Mouse (Mus musculus): ENCODE results near the gene Ddb1. TPM values are rescaled to one million over a fixed set of nuclear protein-coding genes. Genes with fewer than 3 reads are reported as not detected.
"Not testable (repeated sequence)": the region's sequence is repeated elsewhere in the genome, so short reads cannot be mapped to it uniquely, and the experiment has no call there.

Gene Ddb1
- polyA plus RNA-seq (2015; fragmentation: Nextera tagmentation; extraction: Ambion mirVana) = 425 and 430 TPM in 2 replicates

DNA sequence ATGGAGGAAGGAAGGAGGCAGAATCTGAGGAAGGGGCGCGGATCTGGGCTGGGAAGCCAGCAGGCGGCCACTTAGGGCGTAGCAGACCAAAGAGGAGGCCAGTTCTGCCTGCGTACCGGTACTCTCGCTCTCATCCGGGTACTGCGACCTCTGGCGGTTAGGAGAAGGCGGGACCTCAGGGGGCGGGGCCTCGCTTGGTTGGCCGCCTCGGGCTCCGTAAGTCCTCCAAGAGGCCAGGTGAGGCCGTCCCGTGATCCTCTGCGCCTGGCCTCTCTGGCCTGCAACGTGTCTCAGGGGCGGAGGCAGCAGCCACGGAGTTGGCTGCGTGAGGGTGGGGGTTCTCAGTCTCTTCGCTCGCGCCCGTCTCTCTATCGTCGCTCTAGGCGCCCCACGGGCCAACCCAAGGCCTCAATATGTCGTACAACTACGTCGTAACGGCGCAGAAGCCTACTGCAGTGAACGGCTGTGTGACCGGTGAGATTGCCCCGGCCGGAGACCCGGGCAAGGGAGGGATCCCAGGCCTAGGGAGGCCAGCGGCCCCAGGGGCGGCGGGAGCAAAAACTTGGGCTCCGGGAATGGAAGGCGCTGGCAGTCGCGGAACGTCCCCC is at the start of gene Ddb1, which contains the start of gene Tkfc:
Ddb1 (plus strand) TSS at position 35 of the 608 bp plus-strand sequence.
Tkfc (minus strand) TSS at position 362 of the 608 bp plus-strand sequence.
- peak; percentile 96 for ATAC-seq (ENCODE audit: low FRiP score, low TSS enrichment)
- WGBS = under 1% methylated on average over 49 of the region's 49 CpGs
- H3K4me2 ChIP-seq (replicated peaks; ENCODE audit: low read depth, low read length) = peak within 1 kb of the TSS; percentile 75
- peaks cover 24% of the 10 kb centered on the region for H3K36me3 ChIP-seq (ENCODE audit: insufficient read depth, low read length)
- H3K9me3 ChIP-seq (ENCODE audit: low read length) = no peaks in the 10 kb centered on the region
- no peaks in the 10 kb centered on the region for H3K27me3 ChIP-seq (ENCODE audit: insufficient read depth, low read length)
- H3K27ac ChIP-seq (ENCODE audit: low read length) = peak within 1 kb of the TSS; percentile 96
- H3K4me1 ChIP-seq (ENCODE audit: insufficient read depth, low read length) = peaks cover 27% of the 10 kb centered on the region
- peak within 1 kb of the TSS; percentile 97 for H3K9ac ChIP-seq (replicated peaks; ENCODE audit: low read length)
- H3K4me3 ChIP-seq (ENCODE audit: low read length) = peak within 1 kb of the TSS; percentile 99

DNA sequence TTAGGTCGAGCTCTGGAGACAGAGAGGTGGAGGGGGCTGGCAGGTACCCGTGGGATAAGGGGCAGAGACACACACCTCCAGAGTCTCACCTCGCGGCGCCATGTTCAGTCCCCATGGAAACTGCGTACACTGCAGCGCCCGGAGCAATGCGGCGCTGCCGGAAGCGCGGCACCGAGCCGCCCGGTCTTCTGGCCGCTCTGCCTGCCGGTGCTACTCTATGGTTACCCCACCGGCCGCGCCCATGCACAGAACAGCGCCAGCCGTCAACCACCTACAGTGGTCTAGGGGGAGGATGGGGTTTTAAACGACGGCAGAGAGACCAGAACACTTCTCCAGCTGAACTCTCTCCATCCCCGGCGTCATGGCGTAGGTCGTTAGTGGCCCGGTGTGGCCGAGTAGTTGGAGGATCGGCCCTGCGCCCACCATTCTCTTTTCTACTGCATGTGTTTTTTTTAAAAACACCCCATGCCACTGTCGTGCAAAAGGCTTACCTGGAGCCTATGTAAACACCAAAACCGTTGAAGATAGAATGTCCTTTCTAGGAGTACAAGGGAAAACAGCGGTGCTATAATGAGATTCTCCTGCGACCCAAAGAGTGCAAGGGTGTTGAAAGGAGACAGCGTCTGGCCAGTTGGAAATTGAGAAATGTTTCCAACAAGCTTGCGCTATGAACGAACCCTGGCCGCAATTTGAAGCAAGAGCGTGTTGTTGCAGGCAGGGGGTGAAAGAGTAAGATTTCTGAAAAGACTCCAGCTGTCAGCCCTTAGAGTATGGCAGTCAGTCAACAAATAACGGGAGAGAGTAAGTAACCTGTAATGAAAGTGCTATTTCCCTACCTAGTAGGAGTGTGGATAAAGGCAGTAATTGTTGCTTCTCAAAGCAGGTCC is 49.3 kb upstream of the Ddb1 start, which contains the start of gene Tmem216:
Tmem216 (minus strand) TSS at position 615 of the 887 bp plus-strand sequence.
- Histone ChIP-seq H3K4me3 (ENCODE audit: low read length) (peak within 1 kb of the TSS; percentile 61), H3K27ac (ENCODE audit: low read length) (peak within 1 kb of the TSS; percentile 65), H3K4me1 (ENCODE audit: insufficient read depth, low read length) (peaks cover 13% of the 10 kb centered on the region), H3K36me3 (ENCODE audit: insufficient read depth, low read length) (peaks cover 6% of the 10 kb centered on the region), H3K9ac (replicated peaks; ENCODE audit: low read length) (peak within 1 kb of the TSS; percentile 77), H3K4me2 (replicated peaks; ENCODE audit: low read depth, low read length) (peak within 1 kb of the TSS; percentile 83), H3K9me3 (ENCODE audit: low read length) (no peaks in the 10 kb centered on the region), H3K27me3 (ENCODE audit: insufficient read depth, low read length) (no peaks in the 10 kb centered on the region)
- ATAC-seq (ENCODE audit: low FRiP score, low TSS enrichment) = peak; percentile 99
- under 1% methylated on average over 43 of the region's 43 CpGs for WGBS

DNA sequence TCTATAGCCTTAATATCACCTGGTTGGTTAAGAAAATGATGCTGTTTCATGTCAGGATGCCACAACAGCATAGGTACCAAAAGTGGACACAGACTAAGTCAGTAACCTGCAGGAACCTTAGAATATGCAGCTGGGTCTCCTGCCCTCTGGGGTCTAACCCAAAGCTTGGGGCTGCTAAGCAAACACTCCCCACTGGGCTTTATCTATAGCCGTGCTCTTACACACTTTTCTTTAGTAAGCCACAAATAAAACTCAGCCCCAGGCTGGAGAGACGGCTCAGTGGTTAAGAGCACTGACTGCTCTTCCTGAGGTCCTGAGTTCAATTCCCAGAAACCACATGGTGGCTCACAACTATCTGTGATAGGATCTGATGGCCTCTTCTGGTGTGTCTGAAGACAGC is 48.1 kb upstream of the Ddb1 start:
- Histone ChIP-seq H3K9ac (replicated peaks; ENCODE audit: low read length) (no peak overlapping the region), H3K27ac (ENCODE audit: low read length) (no peak overlapping the region), H3K27me3 (ENCODE audit: insufficient read depth, low read length) (no peaks in the 10 kb centered on the region), H3K4me3 (ENCODE audit: low read length) (no peak overlapping the region), H3K4me2 (replicated peaks; ENCODE audit: low read depth, low read length) (no peak overlapping the region), H3K4me1 (ENCODE audit: insufficient read depth, low read length) (peaks cover 13% of the 10 kb centered on the region), H3K36me3 (ENCODE audit: insufficient read depth, low read length) (no peaks in the 10 kb centered on the region), H3K9me3 (ENCODE audit: low read length) (no peaks in the 10 kb centered on the region)
- ATAC-seq (ENCODE audit: low FRiP score, low TSS enrichment) = no peak
- WGBS = 49% methylated on average over 2 of the region's 2 CpGs

DNA sequence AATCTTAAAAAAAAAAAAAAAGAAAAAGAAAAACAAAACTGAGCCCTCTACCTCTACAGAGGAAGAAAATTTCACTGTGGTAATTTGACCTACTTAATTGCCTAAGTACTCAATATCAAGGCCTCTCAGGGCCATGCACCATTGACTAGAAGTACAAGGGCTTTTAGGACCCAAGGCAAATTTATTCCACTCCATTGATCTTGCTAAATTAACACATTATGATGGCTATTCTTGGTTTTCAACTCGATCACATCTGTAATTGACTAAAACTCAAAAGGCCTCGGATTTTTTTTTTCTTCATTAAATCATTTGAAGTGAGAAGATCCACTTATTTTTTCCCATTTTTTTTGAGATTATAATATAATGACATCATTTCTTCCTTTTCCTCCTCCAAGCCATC is 47.7 kb upstream of the Ddb1 start:
- H3K27me3 ChIP-seq (ENCODE audit: insufficient read depth, low read length) = no peaks in the 10 kb centered on the region
- no peak for ATAC-seq (ENCODE audit: low FRiP score, low TSS enrichment)
- H3K9ac ChIP-seq (replicated peaks; ENCODE audit: low read length) = no peak overlapping the region
- peaks cover 13% of the 10 kb centered on the region for H3K4me1 ChIP-seq (ENCODE audit: insufficient read depth, low read length)
- 45% methylated on average over 2 of the region's 2 CpGs for WGBS
- H3K36me3 ChIP-seq (ENCODE audit: insufficient read depth, low read length) = no peaks in the 10 kb centered on the region
- no peak overlapping the region for H3K4me2 ChIP-seq (replicated peaks; ENCODE audit: low read depth, low read length)
- no peak overlapping the region for H3K4me3 ChIP-seq (ENCODE audit: low read length)
- H3K27ac ChIP-seq (ENCODE audit: low read length) = no peak overlapping the region
- no peaks in the 10 kb centered on the region for H3K9me3 ChIP-seq (ENCODE audit: low read length)

DNA sequence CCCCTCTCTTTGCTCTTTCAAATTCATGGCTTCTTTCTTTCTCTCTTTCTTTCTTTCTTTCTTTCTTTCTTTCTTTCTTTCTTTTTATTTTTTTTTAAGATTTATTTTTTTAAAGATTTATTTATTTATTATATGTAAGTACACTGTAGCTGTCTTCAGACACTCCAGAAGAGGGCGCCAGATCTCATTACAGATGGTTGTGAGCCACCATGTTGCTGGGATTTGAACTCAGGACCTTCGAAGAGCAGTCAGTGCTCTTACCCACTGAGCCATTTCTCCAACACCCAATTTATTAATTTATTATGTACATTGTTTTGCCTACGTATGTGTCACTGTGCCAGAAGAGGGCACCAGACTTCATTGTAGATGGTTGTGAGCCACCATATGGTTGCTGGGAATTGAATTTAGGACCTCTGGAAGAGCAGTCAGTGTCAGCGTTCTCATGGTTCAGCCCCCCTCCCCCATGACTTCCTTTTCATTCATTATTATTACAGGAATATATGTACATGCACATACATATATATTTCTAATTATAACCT is 47.2 kb upstream of the Ddb1 start:
- H3K4me3 ChIP-seq (ENCODE audit: low read length); ATAC-seq (ENCODE audit: low FRiP score, low TSS enrichment); H3K27ac ChIP-seq (ENCODE audit: low read length); H3K9ac ChIP-seq (replicated peaks; ENCODE audit: low read length); H3K4me2 ChIP-seq (replicated peaks; ENCODE audit: low read depth, low read length); H3K9me3 ChIP-seq (ENCODE audit: low read length); H3K36me3 ChIP-seq (ENCODE audit: insufficient read depth, low read length); H3K27me3 ChIP-seq (ENCODE audit: insufficient read depth, low read length): not testable (repeated sequence)
- peaks cover 13% of the 10 kb centered on the region for H3K4me1 ChIP-seq (ENCODE audit: insufficient read depth, low read length)
- 76% methylated on average over 4 of the region's 4 CpGs for WGBS

DNA sequence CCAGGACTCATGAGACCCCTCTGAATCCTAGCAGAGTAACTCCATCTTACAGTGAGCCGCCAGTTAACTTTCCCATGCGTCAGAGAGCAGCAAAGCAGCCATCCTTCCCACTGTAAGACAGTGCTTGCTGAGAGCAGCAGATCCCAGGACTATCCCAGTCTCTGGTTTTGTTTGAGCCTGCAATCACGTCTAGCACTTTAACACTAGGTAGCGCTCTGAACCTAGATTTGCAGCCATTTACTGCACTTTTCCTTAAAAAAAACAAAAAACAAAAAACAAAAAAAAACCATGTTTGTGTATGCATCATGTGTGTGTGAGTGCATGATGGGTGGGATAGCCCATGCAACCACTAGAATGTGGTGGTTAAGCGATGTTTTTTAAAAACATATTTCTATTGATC is 45.0 kb upstream of the Ddb1 start:
- no peak overlapping the region for H3K27ac ChIP-seq (ENCODE audit: low read length)
- no peaks in the 10 kb centered on the region for H3K9me3 ChIP-seq (ENCODE audit: low read length)
- no peak overlapping the region for H3K4me2 ChIP-seq (replicated peaks; ENCODE audit: low read depth, low read length)
- H3K36me3 ChIP-seq (ENCODE audit: insufficient read depth, low read length) = no peaks in the 10 kb centered on the region
- no peaks in the 10 kb centered on the region for H3K27me3 ChIP-seq (ENCODE audit: insufficient read depth, low read length)
- 42% methylated on average over 5 of the region's 5 CpGs for WGBS
- no peak overlapping the region for H3K9ac ChIP-seq (replicated peaks; ENCODE audit: low read length)
- H3K4me1 ChIP-seq (ENCODE audit: insufficient read depth, low read length) = peaks cover 8% of the 10 kb centered on the region
- ATAC-seq (ENCODE audit: low FRiP score, low TSS enrichment) = no peak
- H3K4me3 ChIP-seq (ENCODE audit: low read length) = no peak overlapping the region

DNA sequence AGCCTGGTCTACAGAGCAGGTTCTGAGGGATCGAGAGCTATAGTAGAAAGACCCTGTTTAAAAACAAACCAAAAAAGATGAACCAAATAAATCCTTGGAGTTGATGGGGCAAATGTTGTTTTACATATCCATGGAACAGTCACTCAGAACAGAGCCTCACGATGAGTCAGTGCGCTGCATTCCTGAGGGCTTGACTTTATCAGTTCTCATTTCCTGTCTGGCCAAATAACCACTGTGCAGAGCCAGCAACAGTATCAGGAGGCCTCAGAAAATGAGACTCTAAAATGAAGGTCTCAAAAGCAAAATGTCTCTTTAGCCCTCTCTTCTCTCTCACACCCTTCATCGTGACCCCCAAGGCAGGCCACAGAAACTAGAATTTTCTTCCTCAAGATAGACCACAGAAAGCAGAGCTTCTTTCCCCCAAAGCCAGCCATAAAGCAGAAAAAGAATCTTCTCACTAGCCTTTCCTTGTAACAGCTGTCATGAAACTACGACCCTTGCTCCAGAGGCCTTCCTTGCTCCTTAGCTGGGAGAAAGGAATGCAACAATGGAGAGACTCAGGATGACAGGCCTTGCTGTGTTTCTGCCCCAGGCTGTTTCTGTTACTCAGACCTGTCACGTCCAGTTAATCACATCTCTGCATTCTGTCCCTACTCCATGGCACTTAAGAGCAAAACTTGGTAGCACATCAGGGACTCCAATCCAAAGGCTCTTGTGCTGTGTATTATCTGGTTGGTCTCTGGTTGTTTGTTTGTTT is 43.4 kb upstream of the Ddb1 start:
- Histone ChIP-seq H3K36me3 (ENCODE audit: insufficient read depth, low read length) (no peaks in the 10 kb centered on the region), H3K27ac (ENCODE audit: low read length) (peak overlapping the region; percentile 4; the same call in 1 of the 2 replicates), H3K4me1 (ENCODE audit: insufficient read depth, low read length) (no peaks in the 10 kb centered on the region), H3K4me3 (ENCODE audit: low read length) (no peak overlapping the region), H3K9me3 (ENCODE audit: low read length) (no peaks in the 10 kb centered on the region), H3K4me2 (replicated peaks; ENCODE audit: low read depth, low read length) (no peak overlapping the region), H3K27me3 (ENCODE audit: insufficient read depth, low read length) (peaks cover 3% of the 10 kb centered on the region; the same call in 1 of the 2 replicates), H3K9ac (replicated peaks; ENCODE audit: low read length) (no peak overlapping the region)
- WGBS = 49% methylated on average over 6 of the region's 6 CpGs
- ATAC-seq (ENCODE audit: low FRiP score, low TSS enrichment) = no peak

DNA sequence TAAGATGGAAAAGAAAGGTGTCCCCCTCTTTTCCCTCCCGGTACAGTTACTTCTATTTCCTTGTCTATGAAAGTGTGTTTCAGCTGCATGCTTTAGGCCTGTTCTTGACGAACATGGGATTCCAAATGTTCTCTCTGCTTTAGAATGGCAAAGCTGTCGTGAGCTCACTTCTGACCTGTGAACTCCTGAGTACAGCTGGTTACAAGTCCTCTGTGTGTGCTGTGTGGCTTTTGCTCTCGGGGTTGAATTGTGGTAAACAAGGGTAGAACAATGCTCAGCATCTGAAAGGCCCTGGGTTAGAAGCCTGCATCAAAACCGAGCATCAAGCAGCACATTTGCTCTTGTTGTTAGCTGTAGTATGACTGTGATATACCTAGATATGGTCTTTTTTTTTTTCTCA is 42.8 kb upstream of the Ddb1 start:
- 73% methylated on average over 5 of the region's 5 CpGs for WGBS
- Histone ChIP-seq H3K9me3 (ENCODE audit: low read length) (no peaks in the 10 kb centered on the region), H3K9ac (replicated peaks; ENCODE audit: low read length) (no peak overlapping the region), H3K4me2 (replicated peaks; ENCODE audit: low read depth, low read length) (no peak overlapping the region), H3K4me3 (ENCODE audit: low read length) (no peak overlapping the region), H3K27ac (ENCODE audit: low read length) (peak overlapping the region; percentile 4; the same call in 1 of the 2 replicates), H3K36me3 (ENCODE audit: insufficient read depth, low read length) (no peaks in the 10 kb centered on the region), H3K4me1 (ENCODE audit: insufficient read depth, low read length) (no peaks in the 10 kb centered on the region), H3K27me3 (ENCODE audit: insufficient read depth, low read length) (peaks cover 3% of the 10 kb centered on the region; the same call in 1 of the 2 replicates)
- ATAC-seq (ENCODE audit: low FRiP score, low TSS enrichment) = no peak

DNA sequence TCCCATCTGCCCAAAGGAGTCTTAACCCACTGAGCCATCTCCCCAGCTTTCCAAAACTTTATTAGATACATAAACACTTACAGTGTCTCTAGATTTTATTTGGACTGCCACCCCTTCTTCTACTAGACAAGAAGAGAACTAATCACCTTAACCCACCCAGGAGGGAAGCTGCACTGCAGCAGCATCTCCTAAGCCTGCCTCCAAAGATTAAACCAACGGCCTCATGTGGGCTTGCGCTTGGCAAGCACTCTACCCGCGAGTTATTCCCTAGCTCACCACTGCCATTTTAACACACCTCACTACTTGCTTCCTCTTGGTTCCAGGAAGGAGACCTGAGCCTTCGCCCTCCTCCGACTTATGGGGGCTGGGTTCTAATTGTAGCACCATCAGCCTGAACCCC is 40.8 kb upstream of the Ddb1 start:
- Histone ChIP-seq H3K9ac (replicated peaks; ENCODE audit: low read length) (no peak overlapping the region), H3K27ac (ENCODE audit: low read length) (no peak overlapping the region), H3K4me1 (ENCODE audit: insufficient read depth, low read length) (no peaks in the 10 kb centered on the region), H3K4me3 (ENCODE audit: low read length) (no peak overlapping the region), H3K9me3 (ENCODE audit: low read length) (no peaks in the 10 kb centered on the region), H3K27me3 (ENCODE audit: insufficient read depth, low read length) (peaks cover 3% of the 10 kb centered on the region; the same call in 1 of the 2 replicates), H3K36me3 (ENCODE audit: insufficient read depth, low read length) (no peaks in the 10 kb centered on the region), H3K4me2 (replicated peaks; ENCODE audit: low read depth, low read length) (no peak overlapping the region)
- WGBS = 87% methylated on average over 6 of the region's 6 CpGs
- ATAC-seq (ENCODE audit: low FRiP score, low TSS enrichment) = no peak

All from kidney, embryonic 16.5 days (tissue).